Mouse (Mus musculus): ENCODE measurements around the gene Dpep3. TPM values are rescaled to one million over a fixed set of nuclear protein-coding genes. Genes with fewer than 3 reads are reported as not detected.

Gene Dpep3
- polyA plus RNA-seq, 1 experiment, result not detected

DNA sequence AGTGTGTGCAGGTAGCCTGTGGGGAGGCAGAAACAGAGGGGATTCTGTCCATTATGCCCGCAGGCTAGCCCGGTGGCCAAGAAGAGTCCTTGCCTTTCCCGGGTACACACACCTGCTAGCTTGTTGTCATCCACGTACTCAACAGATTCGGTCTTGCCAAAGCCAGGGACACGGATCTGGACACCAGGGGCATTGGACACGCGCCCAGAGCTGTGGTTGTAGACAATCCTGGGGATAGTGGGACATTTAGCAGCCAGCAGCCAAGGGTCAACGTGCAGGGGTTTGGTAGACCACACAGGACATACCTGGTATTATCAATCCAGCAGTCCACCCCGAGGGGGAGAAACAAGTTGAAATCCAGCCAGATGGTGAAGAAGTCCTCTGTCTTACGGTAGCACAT, 37.2 kb downstream of the Dpep3 start:
- no peaks in the 10 kb centered on the region for H3K4me1 ChIP-seq (ENCODE audit: control insufficient read depth, insufficient read depth, low read length)
- H3K4me3 ChIP-seq (ENCODE audit: insufficient read depth, low read length), result no peak overlapping the region
- no peak for TF ChIP-seq CTCF (IDR thresholded peaks at IDR 0.05; ENCODE audit: borderline replicate concordance, insufficient read depth, low read length)
- no peak for TF ChIP-seq POLR2A (IDR thresholded peaks at IDR 0.05; ENCODE audit: low read depth, low read length)
- H3K27ac ChIP-seq (ENCODE audit: insufficient read depth, low read length), result no peak overlapping the region

DNA sequence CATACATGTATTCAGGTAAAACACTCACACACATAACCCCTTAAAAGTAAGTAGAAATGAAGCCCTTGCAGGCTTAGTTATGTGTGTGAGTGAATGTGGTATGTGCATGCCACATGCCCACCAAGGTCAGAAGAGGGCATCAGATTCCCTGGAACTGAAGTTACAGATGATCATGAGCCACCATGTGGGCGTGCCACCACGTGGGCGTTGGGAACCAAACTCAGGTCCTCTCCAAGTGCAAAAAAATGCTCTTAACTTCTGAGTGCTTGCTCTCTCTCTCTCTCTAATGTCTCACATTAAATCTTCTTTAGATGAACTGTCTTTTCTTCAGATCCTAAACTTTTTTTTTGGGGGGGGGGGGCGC, 40.9 kb downstream of the Dpep3 start, which contains the start of gene Psmb10:
Psmb10 (minus strand) TSS at position 139 of the 364 bp plus-strand sequence.
- peak within 1 kb of the TSS; percentile 80 for H3K27ac ChIP-seq (ENCODE audit: insufficient read depth, low read length)
- no peaks in the 10 kb centered on the region for H3K4me1 ChIP-seq (ENCODE audit: control insufficient read depth, insufficient read depth, low read length)
- peak within 1 kb of the TSS; percentile 64 for H3K4me3 ChIP-seq (ENCODE audit: insufficient read depth, low read length)
- TF ChIP-seq POLR2A (IDR thresholded peaks at IDR 0.05; ENCODE audit: low read depth, low read length) (no peak), CTCF (IDR thresholded peaks at IDR 0.05; ENCODE audit: borderline replicate concordance, insufficient read depth, low read length) (no peak)

GRCm38 (mm10) chr8:105937496-105938305, 41.5 kb downstream of the Dpep3 start:
- H3K27ac ChIP-seq (ENCODE audit: insufficient read depth, low read length), result peak overlapping the region; percentile 80
- TF ChIP-seq CTCF (IDR thresholded peaks at IDR 0.05; ENCODE audit: borderline replicate concordance, insufficient read depth, low read length) (no peak), POLR2A (IDR thresholded peaks at IDR 0.05; ENCODE audit: low read depth, low read length) (peak; percentile 53)
- H3K4me1 ChIP-seq (ENCODE audit: control insufficient read depth, insufficient read depth, low read length), result no peaks in the 10 kb centered on the region

GRCm38 (mm10) chr8:105936866-105937475, 42.3 kb downstream of the Dpep3 start:
- Histone ChIP-seq H3K4me3 (ENCODE audit: insufficient read depth, low read length) (peak overlapping the region; percentile 64), H3K27ac (ENCODE audit: insufficient read depth, low read length) (peak overlapping the region; percentile 80), H3K4me1 (ENCODE audit: control insufficient read depth, insufficient read depth, low read length) (no peaks in the 10 kb centered on the region)
- peak; percentile 77 for TF ChIP-seq POLR2A (IDR thresholded peaks at IDR 0.05; ENCODE audit: low read depth, low read length)
- no peak for TF ChIP-seq CTCF (IDR thresholded peaks at IDR 0.05; ENCODE audit: borderline replicate concordance, insufficient read depth, low read length)

More at GRCm38 (mm10) chr8:105937496-105938305, 41.5 kb downstream of the Dpep3 start:
- peak overlapping the region; percentile 64 for H3K4me3 ChIP-seq (ENCODE audit: insufficient read depth, low read length)

GRCm38 (mm10) chr8:105935863-105936603, 43.2 kb downstream of the Dpep3 start:
- TF ChIP-seq POLR2A (IDR thresholded peaks at IDR 0.05; ENCODE audit: low read depth, low read length), result no peak
- no peak for TF ChIP-seq CTCF (IDR thresholded peaks at IDR 0.05; ENCODE audit: borderline replicate concordance, insufficient read depth, low read length)
- H3K27ac ChIP-seq (ENCODE audit: insufficient read depth, low read length), result no peak overlapping the region
- peak overlapping the region; percentile 43 for H3K4me3 ChIP-seq (ENCODE audit: insufficient read depth, low read length)
- H3K4me1 ChIP-seq (ENCODE audit: control insufficient read depth, insufficient read depth, low read length), result no peaks in the 10 kb centered on the region

DNA sequence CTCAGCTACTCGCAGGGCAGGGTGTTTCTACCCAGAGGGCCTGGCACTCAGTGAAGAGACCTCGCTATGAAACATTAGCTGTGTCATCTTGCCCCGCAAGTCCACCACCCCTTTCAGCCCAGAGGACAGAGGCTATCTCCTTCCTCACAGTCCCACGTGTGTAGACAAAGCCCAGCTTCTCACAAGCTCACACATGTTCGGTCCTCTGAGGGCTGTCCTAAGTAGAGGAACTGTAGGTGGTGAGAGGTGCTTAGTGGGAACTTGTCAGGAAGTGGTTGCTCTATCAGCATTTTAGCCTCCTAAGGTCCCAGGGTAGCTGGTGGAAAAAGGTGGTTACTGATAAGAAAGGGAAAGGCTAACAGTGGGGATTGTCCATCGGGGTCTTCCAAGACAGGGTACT, 44.1 kb downstream of the Dpep3 start:
- H3K27ac ChIP-seq (ENCODE audit: insufficient read depth, low read length), result no peak overlapping the region
- H3K4me3 ChIP-seq (ENCODE audit: insufficient read depth, low read length), result no peak overlapping the region
- TF ChIP-seq POLR2A (IDR thresholded peaks at IDR 0.05; ENCODE audit: low read depth, low read length) (no peak), CTCF (IDR thresholded peaks at IDR 0.05; ENCODE audit: borderline replicate concordance, insufficient read depth, low read length) (no peak)
- H3K4me1 ChIP-seq (ENCODE audit: control insufficient read depth, insufficient read depth, low read length), result no peaks in the 10 kb centered on the region

DNA sequence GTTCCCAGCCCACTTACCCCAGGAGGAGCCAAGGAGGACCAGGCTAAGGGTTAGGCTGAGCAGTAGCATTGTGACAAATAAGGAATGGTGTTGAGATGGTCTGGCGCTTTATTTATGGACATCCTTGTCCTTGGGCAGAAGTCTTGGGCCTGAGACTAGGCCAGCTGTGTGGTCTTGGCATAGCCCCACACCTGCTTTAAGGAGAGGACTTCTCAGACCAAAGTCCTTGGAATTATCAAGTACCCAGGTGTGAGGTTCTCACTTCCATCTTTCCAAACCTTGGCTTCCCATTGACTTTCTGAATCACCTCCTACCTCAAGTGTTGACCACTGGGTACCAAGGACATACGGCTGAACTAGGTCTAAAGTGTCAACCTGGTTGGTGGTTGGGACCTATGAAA, 45.5 kb downstream of the Dpep3 start, which contains the start of gene Ctrl:
Ctrl (minus strand) TSS at position 101 of the 400 bp plus-strand sequence.
- Histone ChIP-seq H3K4me1 (ENCODE audit: control insufficient read depth, insufficient read depth, low read length) (no peaks in the 10 kb centered on the region), H3K27ac (ENCODE audit: insufficient read depth, low read length) (no peak within 1 kb of the TSS), H3K4me3 (ENCODE audit: insufficient read depth, low read length) (no peak within 1 kb of the TSS)

GRCm38 (mm10) chr8:105932525-105932924, 46.7 kb downstream of the Dpep3 start:
- TF ChIP-seq CTCF (IDR thresholded peaks at IDR 0.05; ENCODE audit: borderline replicate concordance, insufficient read depth, low read length) (no peak), POLR2A (IDR thresholded peaks at IDR 0.05; ENCODE audit: low read depth, low read length) (no peak)
- Histone ChIP-seq H3K4me1 (ENCODE audit: control insufficient read depth, insufficient read depth, low read length) (no peaks in the 10 kb centered on the region), H3K27ac (ENCODE audit: insufficient read depth, low read length) (no peak overlapping the region), H3K4me3 (ENCODE audit: insufficient read depth, low read length) (no peak overlapping the region)

More for the DNA sequence above, 45.5 kb downstream of the Dpep3 start, which contains the start of gene Ctrl:
- TF ChIP-seq POLR2A (IDR thresholded peaks at IDR 0.05; ENCODE audit: low read depth, low read length) (no peak), CTCF (IDR thresholded peaks at IDR 0.05; ENCODE audit: borderline replicate concordance, insufficient read depth, low read length) (no peak)

DNA sequence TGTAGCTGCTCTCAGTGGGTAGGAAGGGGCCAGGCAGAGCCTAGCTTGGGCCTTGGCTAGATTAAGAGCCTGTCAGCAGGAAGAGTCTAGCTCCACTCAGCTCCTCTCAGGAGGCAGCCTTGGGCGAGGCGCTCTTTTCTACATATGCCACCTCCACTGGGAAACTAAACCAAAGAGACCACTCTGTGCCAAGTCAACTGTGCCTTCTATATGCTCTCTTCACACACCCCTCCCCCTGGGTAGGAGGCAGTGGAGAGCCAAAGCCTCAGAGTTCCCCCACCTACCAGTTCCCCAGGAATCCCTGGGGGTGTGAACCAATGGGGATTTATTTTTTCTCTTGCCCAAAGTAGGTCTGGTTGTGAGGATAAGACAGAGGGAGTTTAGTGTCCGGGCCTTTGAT, 48.0 kb downstream of the Dpep3 start:
- TF ChIP-seq CTCF (IDR thresholded peaks at IDR 0.05; ENCODE audit: borderline replicate concordance, insufficient read depth, low read length) (no peak), POLR2A (IDR thresholded peaks at IDR 0.05; ENCODE audit: low read depth, low read length) (no peak)
- H3K4me3 ChIP-seq (ENCODE audit: insufficient read depth, low read length), result no peak overlapping the region
- no peaks in the 10 kb centered on the region for H3K4me1 ChIP-seq (ENCODE audit: control insufficient read depth, insufficient read depth, low read length)
- H3K27ac ChIP-seq (ENCODE audit: insufficient read depth, low read length), result no peak overlapping the region
